9 mouse cellular contexts compared by ENCODE assay signal in the genomic region with DNA sequence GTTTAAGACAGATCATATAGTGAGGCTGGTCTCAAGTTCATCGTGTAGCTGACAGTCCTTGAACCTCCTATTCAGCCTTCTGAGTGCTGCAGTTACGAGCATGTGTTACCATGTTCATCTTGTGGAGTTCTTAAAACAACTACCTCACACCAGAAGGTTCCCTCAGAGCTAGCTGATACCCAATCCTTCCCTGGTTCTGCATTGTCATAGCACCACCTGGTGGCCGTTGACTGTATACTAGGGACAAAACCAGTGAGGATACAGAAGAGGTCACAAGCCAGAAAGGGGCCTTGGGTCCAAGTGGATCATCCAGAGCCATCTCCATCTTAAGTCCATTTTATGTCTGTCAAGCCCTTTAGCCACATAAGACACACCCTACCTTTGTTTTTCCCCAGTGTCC. TPM values are rescaled to one million over a fixed set of nuclear protein-coding genes. Genes with fewer than 3 reads are reported as not detected.
DNase-seq lines count a peak whose midpoint lies in the region; ATAC-seq and TF ChIP-seq lines count a peak whose summit lies in the region.
"Had no signal": no experiment of that assay in that cellular context is flagged by ENCODE, and none has a peak within 500 bp of the region (broad histone marks: within the 10 kb centered on the region; RNA-seq: fewer than 3 reads in every experiment).

No protein-coding gene starts in this region.

- H3K4me1 ChIP-seq in forebrain, embryonic 12.5 days = peaks cover 29% of the 10 kb centered on the region
- 0 out of 2 replicates have a peak, but pooled peaks cover under 1% of the 10 kb centered on the region for H3K4me1 ChIP-seq in hindbrain, embryonic 14.5 days (replicated peaks; ENCODE audit: control insufficient read depth, insufficient read depth, low read length)
- peaks cover 6% of the 10 kb centered on the region for H3K4me1 ChIP-seq in midbrain, embryonic 11.5 days (ENCODE audit: control insufficient read depth, insufficient read depth, low read length)

- no peak overlapping the region for H3K9ac ChIP-seq in forebrain, embryonic 12.5 days
- no peak overlapping the region for H3K9ac ChIP-seq in hindbrain, embryonic 14.5 days
- H3K9ac ChIP-seq in midbrain, embryonic 11.5 days (ENCODE audit: low read length) = no peak overlapping the region

- no peak overlapping the region for H3K4me2 ChIP-seq in forebrain, embryonic 12.5 days
- no peak overlapping the region for H3K4me2 ChIP-seq in hindbrain, embryonic 14.5 days (replicated peaks)
- no peak overlapping the region for H3K4me2 ChIP-seq in midbrain, embryonic 11.5 days

- H3K36me3 ChIP-seq in forebrain, embryonic 12.5 days (replicated peaks) = peaks cover 35% of the 10 kb centered on the region
- H3K36me3 ChIP-seq in hindbrain, embryonic 14.5 days (replicated peaks; ENCODE audit: control insufficient read depth, insufficient read depth) = peaks cover 15% of the 10 kb centered on the region
- H3K36me3 ChIP-seq in midbrain, embryonic 11.5 days (ENCODE audit: control insufficient read depth, insufficient read depth, low read length) = peaks cover 14% of the 10 kb centered on the region

- TF ChIP-seq CTCF in left cerebral cortex, adult 2 months (IDR thresholded peaks at IDR 0.05) = peak; percentile 94

- intact Hi-C loops in heart, postnatal 25 days (cut with DNase I) = loop anchor here (2.0 to 10.0 kb wide), 2 partner anchors 100 to 170 kb away; no protein-coding TSS in a partner anchor
- intact Hi-C loops in left cerebral cortex, adult 2 months (cut with DNase I) = loop anchor here (1.0 to 2.0 kb wide), 2 partner anchors 76 to 101 kb away; a partner anchor contains a TSS

- H3K9me3 ChIP-seq in forebrain, embryonic 12.5 days = no peaks in the 10 kb centered on the region
- no peaks in the 10 kb centered on the region for H3K9me3 ChIP-seq in hindbrain, embryonic 14.5 days (ENCODE audit: control insufficient read depth, low read length)
- no peaks in the 10 kb centered on the region for H3K9me3 ChIP-seq in midbrain, embryonic 11.5 days (ENCODE audit: control insufficient read depth, low read length)
- H3K9me3 ChIP-seq: megakaryocyte, embryonic 14.5 days had no signal

- 0 out of 2 replicates have a peak overlapping the region, but pooled peaks have one; percentile 31 for H3K27ac ChIP-seq in forebrain, embryonic 12.5 days
- H3K27ac ChIP-seq in hindbrain, embryonic 14.5 days = no peak overlapping the region
- H3K27ac ChIP-seq in left cerebral cortex, adult 2 months = no peak overlapping the region
- no peak overlapping the region for H3K27ac ChIP-seq in midbrain, embryonic 11.5 days (ENCODE audit: low read depth, low read length)

- no peak overlapping the region for H3K4me3 ChIP-seq in forebrain, embryonic 12.5 days (replicated peaks)
- H3K4me3 ChIP-seq in hindbrain, embryonic 14.5 days (replicated peaks; ENCODE audit: low read length) = no peak overlapping the region
- H3K4me3 ChIP-seq in left cerebral cortex, adult 2 months = no peak overlapping the region
- H3K4me3 ChIP-seq in midbrain, embryonic 11.5 days (ENCODE audit: low read depth, low read length) = no peak overlapping the region

- peak; percentile 70 for ATAC-seq in forebrain, embryonic 12.5 days (ENCODE audit: low FRiP score)
- peak; percentile 59; the same call in 1 of the 2 replicates for ATAC-seq in hindbrain, embryonic 14.5 days (ENCODE audit: low FRiP score)
- ATAC-seq in midbrain, embryonic 11.5 days (ENCODE audit: low FRiP score) = peak; percentile 58; the same call in 1 of the 2 replicates

- H3K27me3 ChIP-seq in forebrain, embryonic 12.5 days = no peaks in the 10 kb centered on the region
- H3K27me3 ChIP-seq in hindbrain, embryonic 14.5 days (ENCODE audit: control insufficient read depth, insufficient read depth, low read length) = no peaks in the 10 kb centered on the region
- H3K27me3 ChIP-seq in midbrain, embryonic 11.5 days (ENCODE audit: control insufficient read depth, insufficient read depth, low read length) = no peaks in the 10 kb centered on the region
- H3K27me3 ChIP-seq: megakaryocyte, embryonic 14.5 days had no signal

- 23% methylated on average over 3 of the region's 3 CpGs for WGBS in forebrain, embryonic 12.5 days
- 25% methylated on average over 3 of the region's 3 CpGs for WGBS in hindbrain, embryonic 14.5 days
- WGBS in midbrain, embryonic 11.5 days = 42% methylated on average over 3 of the region's 3 CpGs

- peak; percentile 77 to 94 for DNase-seq in heart, adult 18-20 months
- DNase-seq in heart, postnatal 25 days (ENCODE audit: low spot score) = no peak
- DNase-seq in c-Kit-positive CD71-positive TER-119-positive erythroid progenitor cells, embryonic 14.5 days (ENCODE audit: low spot score) = peak; percentile 72
- DNase-seq in hindbrain, embryonic 14.5 days (ENCODE audit: low spot score) = peak; percentile 85
- peak; percentile 73 to 81 for DNase-seq in left cerebral cortex, adult 2 months (ENCODE audit: extremely low spot score in 1 of 2, low spot score in 2 of 2)
- DNase-seq in midbrain, embryonic 11.5 days (ENCODE audit: low spot score, missing footprints) = peak; percentile 96
- DNase-seq in spleen, adult 12 weeks (ENCODE audit: low spot score) = peak; percentile 65

RNA-seq across cellular contexts. Expression of a gene that starts 8.4 kb away (rescaled TPM):
- 10 to 100 TPM; 60.2 to 62.7 TPM for total RNA-seq in heart, adult 18-20 months (2021)
- 10 to 100 TPM; 63.7 to 64.5 TPM for total RNA-seq in heart, postnatal 25 days (2021)
- 6.9 and 7.1 TPM in 2 replicates for polyA plus RNA-seq in forebrain, embryonic 12.5 days (2016; fragmentation: Nextera tagmentation; extraction: Ambion mirVana)
- polyA plus RNA-seq in hindbrain, embryonic 14.5 days (2014; fragmentation: Nextera tagmentation; extraction: Ambion mirVana) = 2.2 and 2.5 TPM in 2 replicates
- 10 to 100 TPM; 23.1 to 23.4 TPM for total RNA-seq in left cerebral cortex, adult 2 months (2021)
- polyA plus RNA-seq in midbrain, embryonic 11.5 days (2014; fragmentation: Nextera tagmentation; extraction: Ambion mirVana) = 2.8 and 3.3 TPM in 2 replicates

RNA-seq across cellular contexts. Expression of a gene that starts 8.7 kb away (rescaled TPM):
- total RNA-seq in heart, adult 18-20 months (2021) = 1 to 10 TPM in 1 of 2 experiments, under 1 TPM in 1; 0.62 to 4.8 TPM
- total RNA-seq in heart, postnatal 25 days (2021) = 1 to 10 TPM in 1 of 2 experiments, under 1 TPM in 1; 0.62 to 2.2 TPM
- 2.3 and 2.5 TPM in 2 replicates for polyA plus RNA-seq in forebrain, embryonic 12.5 days (2016; fragmentation: Nextera tagmentation; extraction: Ambion mirVana)
- polyA plus RNA-seq in hindbrain, embryonic 14.5 days (2014; fragmentation: Nextera tagmentation; extraction: Ambion mirVana) = 1.3 TPM in 2 replicates
- 1 to 10 TPM; 1.8 to 2.0 TPM for total RNA-seq in left cerebral cortex, adult 2 months (2021)
- polyA plus RNA-seq in midbrain, embryonic 11.5 days (2014; fragmentation: Nextera tagmentation; extraction: Ambion mirVana) = 0.84 and 1.2 TPM in 2 replicates

RNA-seq across cellular contexts. Expression of a gene that starts 9.0 kb away (rescaled TPM):
- 10 to 100 TPM; 25.4 to 26.0 TPM for total RNA-seq in heart, adult 18-20 months (2021)
- total RNA-seq in heart, postnatal 25 days (2021) = 10 to 100 TPM; 26.0 to 28.6 TPM
- 94.6 and 105 TPM in 2 replicates for polyA plus RNA-seq in forebrain, embryonic 12.5 days (2016; fragmentation: Nextera tagmentation; extraction: Ambion mirVana)
- polyA plus RNA-seq in hindbrain, embryonic 14.5 days (2014; fragmentation: Nextera tagmentation; extraction: Ambion mirVana) = 25.4 and 30.0 TPM in 2 replicates
- 10 to 100 TPM; 31.9 to 32.2 TPM for total RNA-seq in left cerebral cortex, adult 2 months (2021)
- polyA plus RNA-seq in midbrain, embryonic 11.5 days (2014; fragmentation: Nextera tagmentation; extraction: Ambion mirVana) = 60.2 and 64.1 TPM in 2 replicates

RNA-seq across cellular contexts. Expression of a gene that starts 23.9 kb away (rescaled TPM):
- 10 to 100 TPM; 65.1 to 67.1 TPM for total RNA-seq in heart, adult 18-20 months (2021)
- total RNA-seq in heart, postnatal 25 days (2021) = 10 to 100 TPM; 61.8 to 75.9 TPM
- polyA plus RNA-seq in forebrain, embryonic 12.5 days (2016; fragmentation: Nextera tagmentation; extraction: Ambion mirVana) = 95.2 and 96.0 TPM in 2 replicates
- 57.6 and 59.1 TPM in 2 replicates for polyA plus RNA-seq in hindbrain, embryonic 14.5 days (2014; fragmentation: Nextera tagmentation; extraction: Ambion mirVana)
- 10 to 100 TPM; 69.7 to 77.0 TPM for total RNA-seq in left cerebral cortex, adult 2 months (2021)
- 31.8 and 34.3 TPM in 2 replicates for polyA plus RNA-seq in midbrain, embryonic 11.5 days (2014; fragmentation: Nextera tagmentation; extraction: Ambion mirVana)

RNA-seq across cellular contexts. Expression of a gene that starts 24.0 kb away (rescaled TPM):
- 10 to 100 TPM; 36.7 to 57.6 TPM for total RNA-seq in heart, adult 18-20 months (2021)
- total RNA-seq in heart, postnatal 25 days (2021) = 10 to 100 TPM; 44.3 to 47.0 TPM
- polyA plus RNA-seq in forebrain, embryonic 12.5 days (2016; fragmentation: Nextera tagmentation; extraction: Ambion mirVana) = 80.7 and 83.8 TPM in 2 replicates
- polyA plus RNA-seq in hindbrain, embryonic 14.5 days (2014; fragmentation: Nextera tagmentation; extraction: Ambion mirVana) = 98.5 and 104 TPM in 2 replicates
- 10 to 100 TPM; 64.4 to 67.5 TPM for total RNA-seq in left cerebral cortex, adult 2 months (2021)
- polyA plus RNA-seq in midbrain, embryonic 11.5 days (2014; fragmentation: Nextera tagmentation; extraction: Ambion mirVana) = 63.4 and 69.4 TPM in 2 replicates
